Mouse (Mus musculus) forebrain, embryonic 11.5 days (tissue): Measurements from ENCODE around the gene Pdzd2. TPM values are rescaled to one million over a fixed set of nuclear protein-coding genes. Genes with fewer than 3 reads are reported as not detected.

Experiments used
- ATAC-seq: fragments of 200-750 bp; cut with Nextera tagmentation; replicated peaks from 2 replicates; pipeline ENCODE4 v1.8.0; 2017; ENCODE audit warnings: moderate TSS enrichment; ENCODE audit not compliant: low FRiP score
- DNase-seq: peaks from one replicate; pipeline ENCODE4 v3.0.0-alpha.2; 2017; ENCODE audit warnings: low spot score
- H3K27ac ChIP-seq: fragments of 300-500 bp; sonication (generic); 2 replicates; pipeline ENCODE4 v1.5.1; 2014; ENCODE audit warnings: low read depth, low read length
- H3K27me3 ChIP-seq: fragments of 300-500 bp; sonication (generic); 2 replicates; pipeline ENCODE4 v1.6.1; 2014; ENCODE audit warnings: mild to moderate bottlenecking, low read length, mixed read lengths; ENCODE audit not compliant: control insufficient read depth, insufficient read depth
- H3K36me3 ChIP-seq: fragments of 300-500 bp; sonication (generic); 2 replicates; pipeline ENCODE4 v1.6.1; 2014; ENCODE audit warnings: mild to moderate bottlenecking, low read length, moderate library complexity, mixed read lengths; ENCODE audit not compliant: control insufficient read depth, insufficient read depth
- H3K4me1 ChIP-seq: fragments of 300-500 bp; sonication (generic); replicated peaks from 2 replicates; pipeline ENCODE4 v1.6.1; 2014; ENCODE audit warnings: low read length, mixed read lengths; ENCODE audit not compliant: control insufficient read depth, insufficient read depth
- H3K4me2 ChIP-seq: fragments of 300-500 bp; sonication (generic); 2 replicates; pipeline ENCODE4 v1.6.1; 2014; ENCODE audit warnings: low read depth, mild to moderate bottlenecking, low read length, moderate library complexity, mixed read lengths; ENCODE audit not compliant: severe bottlenecking
- H3K4me3 ChIP-seq: fragments of 300-500 bp; sonication (generic); 2 replicates; pipeline ENCODE4 v1.5.1; 2014; ENCODE audit warnings: low read depth, low read length
- H3K9ac ChIP-seq: fragments of 300-500 bp; sonication (generic); 2 replicates; pipeline ENCODE4 v1.6.1; 2014; ENCODE audit warnings: low read length
- H3K9me3 ChIP-seq: fragments of 300-500 bp; sonication (generic); 2 replicates; pipeline ENCODE4 v1.6.1; 2016; ENCODE audit warnings: low read length, mixed read lengths; ENCODE audit not compliant: control insufficient read depth
- whole genome bisulfite sequencing: fragments of 180-500 bp; shearing (Covaris S2); extraction: QIAGEN DNeasy Blood & Tissue Kit; methylation state at CpG from one replicate; pipeline ENCODE4 v1.1.7; 2014; 5-methylcytosine and 5-hydroxymethylcytosine counted together
- polyA plus RNA-seq: library from polyadenylated mRNA; unstranded; fragments of >200 nt; fragmentation: Nextera tagmentation; extraction: Ambion mirVana; gene quantifications from 2 replicates; pipeline ENCODE4 v1.2.1, GENCODE M21; 2014

The Pdzd2 gene
- polyA plus RNA-seq, 1 experiment from 2014 or later = 6.0 TPM

- H3K4me3 ChIP-seq = no peak overlapping the region
- ATAC-seq = no peak
- H3K27ac ChIP-seq = no peak overlapping the region
- no peak overlapping the region for H3K4me2 ChIP-seq
- WGBS = 88% methylated on average over 4 of the region's 4 CpGs
- no peaks in the 10 kb centered on the region for H3K27me3 ChIP-seq
- no peak for DNase-seq
- no peak overlapping the region for H3K9ac ChIP-seq
- no peaks in the 10 kb centered on the region for H3K36me3 ChIP-seq
- peaks cover 11% of the 10 kb centered on the region; the same call in 1 of the 2 replicates for H3K4me1 ChIP-seq
- H3K9me3 ChIP-seq = no peaks in the 10 kb centered on the region
Observed at GRCm38 (mm10) chr15:12364096-12364495, 375.6 kb downstream of the Pdzd2 start.

GRCm38 (mm10) chr15:12362701-12363040 is 377.1 kb downstream of the Pdzd2 start:
- no peak overlapping the region for H3K4me3 ChIP-seq
- ATAC-seq (no peak), DNase-seq (no peak)
- H3K27ac ChIP-seq = no peak overlapping the region
- H3K4me2 ChIP-seq = no peak overlapping the region
- no peaks in the 10 kb centered on the region for H3K27me3 ChIP-seq
- peaks cover 7% of the 10 kb centered on the region; the same call in 1 of the 2 replicates for H3K4me1 ChIP-seq
- H3K9me3 ChIP-seq = no peaks in the 10 kb centered on the region
- 91% methylated on average over 6 of the region's 6 CpGs for WGBS
- no peak overlapping the region for H3K9ac ChIP-seq
- H3K36me3 ChIP-seq = no peaks in the 10 kb centered on the region

- no peaks in the 10 kb centered on the region for H3K9me3 ChIP-seq
- no peak overlapping the region for H3K4me2 ChIP-seq
- H3K9ac ChIP-seq = no peak overlapping the region
- no peak for DNase-seq
- H3K4me3 ChIP-seq = no peak overlapping the region
- 93% methylated on average over 14 of the region's 14 CpGs for WGBS
- no peak for ATAC-seq
- peaks cover 7% of the 10 kb centered on the region; the same call in 1 of the 2 replicates for H3K4me1 ChIP-seq
- no peak overlapping the region for H3K27ac ChIP-seq
- no peaks in the 10 kb centered on the region for H3K27me3 ChIP-seq
- H3K36me3 ChIP-seq = no peaks in the 10 kb centered on the region
Observed at GRCm38 (mm10) chr15:12362001-12362700, 377.6 kb downstream of the Pdzd2 start.

- H3K4me2 ChIP-seq = no peak overlapping the region
- 83% methylated on average over 19 of the region's 19 CpGs for WGBS
- H3K9me3 ChIP-seq = no peaks in the 10 kb centered on the region
- DNase-seq (no peak), ATAC-seq (no peak)
- no peak overlapping the region for H3K27ac ChIP-seq
- H3K4me3 ChIP-seq = no peak overlapping the region
- no peak overlapping the region for H3K9ac ChIP-seq
- H3K36me3 ChIP-seq = no peaks in the 10 kb centered on the region
- peaks cover 2% of the 10 kb centered on the region; the same call in 1 of the 2 replicates for H3K4me1 ChIP-seq
- no peaks in the 10 kb centered on the region for H3K27me3 ChIP-seq
Observed at GRCm38 (mm10) chr15:12360519-12361212, 379.1 kb downstream of the Pdzd2 start.

- H3K27me3 ChIP-seq = no peaks in the 10 kb centered on the region
- peaks cover 2% of the 10 kb centered on the region; the same call in 1 of the 2 replicates for H3K36me3 ChIP-seq
- H3K4me3 ChIP-seq = no peak overlapping the region
- no peaks in the 10 kb centered on the region for H3K4me1 ChIP-seq
- ATAC-seq (no peak), DNase-seq (no peak)
- WGBS = 95% methylated on average over 5 of the region's 5 CpGs
- H3K9ac ChIP-seq = no peak overlapping the region
- H3K27ac ChIP-seq = no peak overlapping the region
- no peaks in the 10 kb centered on the region for H3K9me3 ChIP-seq
- H3K4me2 ChIP-seq = no peak overlapping the region
Observed at GRCm38 (mm10) chr15:12358384-12358783, 381.3 kb downstream of the Pdzd2 start.

DNA sequence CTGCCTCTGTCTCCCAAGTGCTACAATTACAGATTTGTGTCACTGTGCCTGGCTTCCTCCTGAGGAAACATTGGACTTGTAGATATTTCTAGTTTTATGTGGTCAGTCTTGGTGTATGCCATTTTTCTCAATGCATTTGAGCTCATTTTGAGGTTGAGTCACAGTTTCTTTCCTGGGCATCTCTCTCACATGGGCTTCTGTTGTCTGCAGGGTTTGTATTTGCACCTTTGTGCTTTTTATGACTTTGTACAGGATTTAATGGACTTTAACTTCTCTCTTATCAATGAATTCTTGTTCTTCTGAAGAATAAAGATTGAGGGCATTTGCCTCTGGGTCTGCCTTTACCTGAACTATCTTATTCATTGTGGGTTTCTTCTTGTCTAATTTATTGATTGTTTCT is 382.3 kb downstream of the Pdzd2 start:
- H3K27ac ChIP-seq = no peak overlapping the region
- H3K4me2 ChIP-seq = no peak overlapping the region
- H3K4me1 ChIP-seq = no peaks in the 10 kb centered on the region
- peaks cover 6% of the 10 kb centered on the region; the same call in 1 of the 2 replicates for H3K36me3 ChIP-seq
- H3K9ac ChIP-seq = no peak overlapping the region
- H3K9me3 ChIP-seq = no peaks in the 10 kb centered on the region
- H3K4me3 ChIP-seq = no peak overlapping the region
- DNase-seq (no peak), ATAC-seq (no peak)
- H3K27me3 ChIP-seq = no peaks in the 10 kb centered on the region

- Histone ChIP-seq H3K27me3 (no peaks in the 10 kb centered on the region), H3K4me3 (no peak overlapping the region), H3K27ac (no peak overlapping the region), H3K9me3 (no peaks in the 10 kb centered on the region), H3K9ac (no peak overlapping the region), H3K4me1 (no peaks in the 10 kb centered on the region), H3K36me3 (peaks cover 8% of the 10 kb centered on the region; the same call in 1 of the 2 replicates), H3K4me2 (no peak overlapping the region)
- ATAC-seq = no peak
- 86% methylated on average over 7 of the region's 7 CpGs for WGBS
- DNase-seq = no peak
Observed at GRCm38 (mm10) chr15:12355907-12356306, 383.8 kb downstream of the Pdzd2 start.

- no peaks in the 10 kb centered on the region for H3K9me3 ChIP-seq
Observed at GRCm38 (mm10) chr15:12355261-12355660, 384.5 kb downstream of the Pdzd2 start.

More at GRCm38 (mm10) chr15:12355261-12355660, 384.5 kb downstream of the Pdzd2 start:
- Histone ChIP-seq H3K36me3 (peaks cover 8% of the 10 kb centered on the region; the same call in 1 of the 2 replicates), H3K27ac (no peak overlapping the region), H3K9ac (no peak overlapping the region), H3K4me1 (no peaks in the 10 kb centered on the region), H3K27me3 (no peaks in the 10 kb centered on the region), H3K4me3 (no peak overlapping the region), H3K4me2 (no peak overlapping the region)
- WGBS = 89% methylated on average over 6 of the region's 6 CpGs
- no peak for ATAC-seq
- no peak for DNase-seq
